Mouse (Mus musculus) limb, embryonic 13.5 days (tissue): ENCODE data around the gene Ephx1. TPM values are rescaled to one million over a fixed set of nuclear protein-coding genes. Genes with fewer than 3 reads are reported as not detected.

Experiments
- ATAC-seq: fragments of 200-750 bp; cut with Nextera tagmentation; 2 replicates; pipeline ENCODE4 v1.8.0; 2017; ENCODE audit warnings: low read depth, moderate number of reproducible peaks, moderate TSS enrichment; ENCODE audit not compliant: low FRiP score
- H3K27ac ChIP-seq: fragments of 300-500 bp; sonication (generic); 2 replicates; pipeline ENCODE4 v1.5.1; 2015; ENCODE audit warnings: inconsistent platforms, mild to moderate bottlenecking, moderate library complexity
- H3K27me3 ChIP-seq: fragments of 300-500 bp; sonication (generic); 2 replicates; pipeline ENCODE4 v1.6.1; 2015; ENCODE audit warnings: mild to moderate bottlenecking, inconsistent platforms
- H3K36me3 ChIP-seq: fragments of 300-500 bp; sonication (generic); 2 replicates; pipeline ENCODE4 v1.6.1; 2015; ENCODE audit warnings: inconsistent platforms, mild to moderate bottlenecking, moderate library complexity
- H3K4me1 ChIP-seq: fragments of 300-500 bp; sonication (generic); 2 replicates; pipeline ENCODE4 v1.6.1; 2015; ENCODE audit warnings: inconsistent platforms
- H3K4me2 ChIP-seq: fragments of 300-500 bp; sonication (generic); replicated peaks from 2 replicates; pipeline ENCODE4 v1.6.1; 2015; ENCODE audit warnings: inconsistent platforms, mild to moderate bottlenecking, moderate library complexity
- H3K4me3 ChIP-seq: fragments of 300-500 bp; sonication (generic); 2 replicates; pipeline ENCODE4 v1.5.1; 2015; ENCODE audit warnings: moderate library complexity, mild to moderate bottlenecking, inconsistent platforms
- H3K9ac ChIP-seq: fragments of 300-500 bp; sonication (generic); 2 replicates; pipeline ENCODE4 v1.6.1; 2015; ENCODE audit warnings: mild to moderate bottlenecking, inconsistent platforms
- H3K9me3 ChIP-seq: fragments of 300-500 bp; sonication (generic); 2 replicates; pipeline ENCODE4 v1.6.1; 2016; ENCODE audit warnings: inconsistent platforms
- WGBS: fragments of 180-500 bp; shearing (Covaris S2); methylation state at CpG from one replicate; pipeline ENCODE4 v1.1.7; 2015; 5-methylcytosine and 5-hydroxymethylcytosine counted together
- polyA plus RNA-seq: library from polyadenylated mRNA; unstranded; fragments of >200 nt; fragmentation: Nextera tagmentation; extraction: Ambion mirVana; gene quantifications from 2 replicates; pipeline ENCODE4 v1.2.1, GENCODE M21; 2015

Gene Ephx1
- 4.2 and 4.3 TPM in 2 replicates for polyA plus RNA-seq

GRCm38 (mm10) chr1:181020756-181021487 lies at the start of gene Ephx1:
Gene Ephx1, minus strand, starts transcription at chr1:181020904.
- Histone ChIP-seq H3K27me3 (peaks cover 6% of the 10 kb centered on the region), H3K4me3 (no peak within 1 kb of the TSS), H3K27ac (no peak within 1 kb of the TSS), H3K4me2 (no peak within 1 kb of the TSS), H3K9ac (no peak within 1 kb of the TSS), H3K36me3 (no peaks in the 10 kb centered on the region), H3K9me3 (no peaks in the 10 kb centered on the region), H3K4me1 (peaks cover 16% of the 10 kb centered on the region)
- no peak for ATAC-seq
- WGBS, result 60% methylated on average over 5 of the region's 5 CpGs

GRCm38 (mm10) chr1:181069671-181070070 lies 49.0 kb upstream of the Ephx1 start:
- H3K4me1 ChIP-seq, result no peaks in the 10 kb centered on the region
- ATAC-seq, result no peak
- no peaks in the 10 kb centered on the region for H3K9me3 ChIP-seq
- no peak overlapping the region for H3K27ac ChIP-seq
- no peaks in the 10 kb centered on the region for H3K27me3 ChIP-seq
- no peak overlapping the region for H3K4me3 ChIP-seq
- no peaks in the 10 kb centered on the region for H3K36me3 ChIP-seq
- no peak overlapping the region for H3K4me2 ChIP-seq
- H3K9ac ChIP-seq, result no peak overlapping the region
- WGBS, result 70% methylated on average over 11 of the region's 11 CpGs

- Histone ChIP-seq H3K9ac (no peak overlapping the region), H3K9me3 (no peaks in the 10 kb centered on the region), H3K4me2 (no peak overlapping the region), H3K36me3 (no peaks in the 10 kb centered on the region), H3K4me1 (no peaks in the 10 kb centered on the region), H3K4me3 (no peak overlapping the region), H3K27ac (no peak overlapping the region), H3K27me3 (no peaks in the 10 kb centered on the region)
- ATAC-seq, result no peak
- 85% methylated on average over 1 of the region's 1 CpGs for WGBS
Measured at GRCm38 (mm10) chr1:181068344-181068743, 47.6 kb upstream of the Ephx1 start.

GRCm38 (mm10) chr1:181064648-181065047 lies 43.9 kb upstream of the Ephx1 start:
- WGBS, result 81% methylated on average over 6 of the region's 6 CpGs
- H3K9me3 ChIP-seq, result no peaks in the 10 kb centered on the region
- no peak overlapping the region for H3K4me3 ChIP-seq
- H3K4me1 ChIP-seq, result no peaks in the 10 kb centered on the region
- H3K9ac ChIP-seq, result no peak overlapping the region
- no peaks in the 10 kb centered on the region for H3K27me3 ChIP-seq
- ATAC-seq, result no peak
- H3K36me3 ChIP-seq, result no peaks in the 10 kb centered on the region
- no peak overlapping the region for H3K4me2 ChIP-seq
- H3K27ac ChIP-seq, result no peak overlapping the region

- no peaks in the 10 kb centered on the region for H3K9me3 ChIP-seq
- no peak for ATAC-seq
- 68% methylated on average over 2 of the region's 2 CpGs for WGBS
Measured at GRCm38 (mm10) chr1:181063991-181064390, 43.3 kb upstream of the Ephx1 start.

GRCm38 (mm10) chr1:181061784-181062485 lies 41.2 kb upstream of the Ephx1 start:
- H3K36me3 ChIP-seq, result no peaks in the 10 kb centered on the region
- H3K9me3 ChIP-seq, result no peaks in the 10 kb centered on the region
- 60% methylated on average over 3 of the region's 3 CpGs for WGBS
- H3K4me3 ChIP-seq, result no peak overlapping the region
- H3K4me1 ChIP-seq, result no peaks in the 10 kb centered on the region
- no peak overlapping the region for H3K9ac ChIP-seq
- no peak overlapping the region for H3K27ac ChIP-seq
- no peak for ATAC-seq
- H3K27me3 ChIP-seq, result no peaks in the 10 kb centered on the region
- no peak overlapping the region for H3K4me2 ChIP-seq

More at GRCm38 (mm10) chr1:181063991-181064390, 43.3 kb upstream of the Ephx1 start:
- Histone ChIP-seq H3K27me3 (no peaks in the 10 kb centered on the region), H3K9ac (no peak overlapping the region), H3K36me3 (no peaks in the 10 kb centered on the region), H3K4me1 (no peaks in the 10 kb centered on the region), H3K4me2 (no peak overlapping the region), H3K4me3 (no peak overlapping the region), H3K27ac (no peak overlapping the region)

- 85% methylated on average over 4 of the region's 4 CpGs for WGBS
- H3K27me3 ChIP-seq, result no peaks in the 10 kb centered on the region
- H3K9ac ChIP-seq, result no peak overlapping the region
- no peaks in the 10 kb centered on the region for H3K36me3 ChIP-seq
- no peak overlapping the region for H3K27ac ChIP-seq
- H3K4me1 ChIP-seq, result no peaks in the 10 kb centered on the region
- no peak for ATAC-seq
- no peak overlapping the region for H3K4me2 ChIP-seq
- no peak overlapping the region for H3K4me3 ChIP-seq
- no peaks in the 10 kb centered on the region for H3K9me3 ChIP-seq
Measured at GRCm38 (mm10) chr1:181052898-181053297, 32.2 kb upstream of the Ephx1 start.

- Histone ChIP-seq H3K4me1 (no peaks in the 10 kb centered on the region), H3K36me3 (no peaks in the 10 kb centered on the region), H3K4me2 (no peak within 1 kb of the TSS), H3K27me3 (no peaks in the 10 kb centered on the region), H3K9me3 (no peaks in the 10 kb centered on the region), H3K4me3 (no peak within 1 kb of the TSS), H3K27ac (no peak within 1 kb of the TSS), H3K9ac (no peak within 1 kb of the TSS)
- WGBS, result 75% methylated on average over 6 of the region's 6 CpGs
- no peak for ATAC-seq
Measured at GRCm38 (mm10) chr1:181050937-181051336, 30.2 kb upstream of the Ephx1 start, which contains the start of gene 9130409I23Rik. Gene 9130409I23Rik, plus strand, starts transcription at chr1:181051237.

GRCm38 (mm10) chr1:181049328-181049842 lies 28.7 kb upstream of the Ephx1 start:
- no peak for ATAC-seq
- H3K4me1 ChIP-seq, result no peaks in the 10 kb centered on the region
- H3K36me3 ChIP-seq, result no peaks in the 10 kb centered on the region

GRCm38 (mm10) chr1:181047520-181047919 lies 26.8 kb upstream of the Ephx1 start:
- WGBS, result 56% methylated on average over 1 of the region's 1 CpGs

More at GRCm38 (mm10) chr1:181049328-181049842, 28.7 kb upstream of the Ephx1 start:
- Histone ChIP-seq H3K4me3 (no peak overlapping the region), H3K4me2 (no peak overlapping the region), H3K27me3 (no peaks in the 10 kb centered on the region), H3K9ac (no peak overlapping the region), H3K27ac (no peak overlapping the region), H3K9me3 (no peaks in the 10 kb centered on the region)

GRCm38 (mm10) chr1:181039652-181040051 lies 18.9 kb upstream of the Ephx1 start:
- ATAC-seq, result no peak
- H3K27ac ChIP-seq, result no peak overlapping the region
- H3K27me3 ChIP-seq, result peaks cover 7% of the 10 kb centered on the region; the same call in 1 of the 2 replicates
- 13% methylated on average over 4 of the region's 4 CpGs for WGBS
- no peak overlapping the region for H3K4me3 ChIP-seq
- H3K4me2 ChIP-seq, result peak overlapping the region; percentile 42
- no peaks in the 10 kb centered on the region for H3K4me1 ChIP-seq
- no peak overlapping the region for H3K9ac ChIP-seq
- H3K36me3 ChIP-seq, result no peaks in the 10 kb centered on the region
- H3K9me3 ChIP-seq, result no peaks in the 10 kb centered on the region

More at GRCm38 (mm10) chr1:181047520-181047919, 26.8 kb upstream of the Ephx1 start:
- H3K27me3 ChIP-seq, result no peaks in the 10 kb centered on the region
- no peak overlapping the region for H3K27ac ChIP-seq
- H3K4me3 ChIP-seq, result no peak overlapping the region
- no peaks in the 10 kb centered on the region for H3K36me3 ChIP-seq
- ATAC-seq, result no peak
- H3K9me3 ChIP-seq, result no peaks in the 10 kb centered on the region
- H3K4me1 ChIP-seq, result no peaks in the 10 kb centered on the region
- no peak overlapping the region for H3K9ac ChIP-seq
- H3K4me2 ChIP-seq, result no peak overlapping the region

- no peak for ATAC-seq
- Histone ChIP-seq H3K27me3 (peaks cover 7% of the 10 kb centered on the region; the same call in 1 of the 2 replicates), H3K36me3 (no peaks in the 10 kb centered on the region), H3K9ac (no peak overlapping the region), H3K4me3 (no peak overlapping the region), H3K4me1 (no peaks in the 10 kb centered on the region), H3K9me3 (no peaks in the 10 kb centered on the region), H3K27ac (no peak overlapping the region), H3K4me2 (no peak overlapping the region)
- 70% methylated on average over 4 of the region's 4 CpGs for WGBS
Measured at GRCm38 (mm10) chr1:181037623-181038022, 16.9 kb upstream of the Ephx1 start.
